Mouse (Mus musculus): ENCODE results near the gene Il4ra.

The Il4ra gene

GRCm38 (mm10) chr7:125573849-125574248 is 21.9 kb downstream of the Il4ra start:
- DNase-seq: no peak

GRCm38 (mm10) chr7:125574832-125575231 is 22.9 kb downstream of the Il4ra start:
- DNase-seq: no peak

DNA sequence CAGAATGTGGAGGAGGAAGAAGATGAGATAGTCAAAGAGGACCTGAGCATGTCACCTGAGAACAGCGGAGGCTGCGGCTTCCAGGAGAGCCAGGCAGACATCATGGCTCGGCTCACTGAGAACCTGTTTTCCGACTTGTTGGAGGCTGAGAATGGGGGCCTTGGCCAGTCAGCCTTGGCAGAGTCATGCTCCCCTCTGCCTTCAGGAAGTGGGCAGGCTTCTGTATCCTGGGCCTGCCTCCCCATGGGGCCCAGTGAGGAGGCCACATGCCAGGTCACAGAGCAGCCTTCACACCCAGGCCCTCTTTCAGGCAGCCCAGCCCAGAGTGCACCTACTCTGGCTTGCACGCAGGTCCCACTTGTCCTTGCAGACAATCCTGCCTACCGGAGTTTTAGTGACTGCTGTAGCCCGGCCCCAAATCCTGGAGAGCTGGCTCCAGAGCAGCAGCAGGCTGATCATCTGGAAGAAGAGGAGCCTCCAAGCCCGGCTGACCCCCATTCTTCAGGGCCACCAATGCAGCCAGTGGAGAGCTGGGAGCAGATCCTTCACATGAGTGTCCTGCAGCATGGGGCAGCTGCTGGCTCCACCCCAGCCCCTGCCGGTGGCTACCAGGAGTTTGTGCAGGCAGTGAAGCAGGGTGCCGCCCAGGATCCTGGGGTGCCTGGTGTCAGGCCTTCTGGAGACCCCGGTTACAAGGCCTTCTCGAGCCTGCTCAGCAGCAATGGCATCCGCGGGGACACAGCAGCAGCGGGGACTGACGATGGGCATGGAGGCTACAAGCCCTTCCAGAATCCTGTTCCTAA is 24.0 kb downstream of the Il4ra start:
- no peak for DNase-seq

DNA sequence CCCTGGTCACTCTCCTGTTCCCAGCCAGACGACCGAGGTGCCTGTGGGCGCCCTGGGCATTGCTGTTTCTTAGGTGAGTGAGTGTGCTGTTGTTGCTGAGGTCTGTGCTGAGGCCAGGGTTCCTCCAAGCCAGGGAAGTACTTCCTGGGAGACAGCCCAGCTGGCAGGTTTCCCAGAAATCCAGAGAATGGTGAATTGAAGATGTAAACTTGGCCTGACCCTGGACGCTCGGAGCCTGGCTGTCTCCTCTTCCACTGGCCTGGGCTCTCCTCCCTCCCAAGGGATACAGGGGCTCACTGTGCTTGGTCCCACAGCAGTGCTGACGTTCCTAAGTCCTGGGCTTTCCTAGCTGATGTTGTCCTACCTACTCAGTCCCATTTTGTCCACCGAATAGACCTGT is 25.1 kb downstream of the Il4ra start:
- no peak for DNase-seq

- DNase-seq: no peak
These were observed 25.7 kb downstream of the Il4ra start for GRCm38 (mm10) chr7:125577486-125578088.

GRCm38 (mm10) chr7:125578106-125578505 is 26.2 kb downstream of the Il4ra start:
- DNase-seq: no peak

DNA sequence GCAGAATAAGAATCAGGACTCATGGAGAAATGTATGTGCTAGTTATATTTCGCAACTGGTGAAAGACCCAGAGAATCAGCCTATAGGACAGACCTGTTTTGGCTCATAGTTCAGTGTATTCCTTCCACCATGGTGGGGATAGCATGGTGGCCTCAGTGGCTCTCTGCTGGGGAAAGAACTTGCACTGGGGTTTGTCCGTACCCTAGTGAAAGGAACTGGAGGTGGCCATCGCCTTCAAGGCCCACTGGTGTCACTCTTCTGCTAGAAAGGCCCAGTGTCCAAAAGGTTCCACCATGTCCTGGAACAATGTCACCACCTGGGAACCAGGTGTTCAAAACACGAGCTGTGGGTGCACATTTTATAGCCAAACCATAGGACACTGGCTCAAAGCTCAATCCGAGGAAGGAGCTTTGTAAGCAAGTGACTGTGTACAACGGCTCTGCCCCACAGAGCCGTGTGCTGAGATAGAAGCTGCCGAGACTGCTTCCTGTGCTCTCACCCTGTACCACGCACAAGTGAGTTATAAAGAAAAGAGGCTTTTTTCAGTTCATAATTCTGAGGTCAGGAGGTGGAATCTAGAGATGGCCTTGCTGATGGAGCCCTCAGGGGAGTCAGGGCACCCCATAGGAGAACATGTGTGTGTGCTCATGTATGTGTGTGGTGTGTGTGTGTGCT is 27.8 kb downstream of the Il4ra start:
- no peak for DNase-seq

DNA sequence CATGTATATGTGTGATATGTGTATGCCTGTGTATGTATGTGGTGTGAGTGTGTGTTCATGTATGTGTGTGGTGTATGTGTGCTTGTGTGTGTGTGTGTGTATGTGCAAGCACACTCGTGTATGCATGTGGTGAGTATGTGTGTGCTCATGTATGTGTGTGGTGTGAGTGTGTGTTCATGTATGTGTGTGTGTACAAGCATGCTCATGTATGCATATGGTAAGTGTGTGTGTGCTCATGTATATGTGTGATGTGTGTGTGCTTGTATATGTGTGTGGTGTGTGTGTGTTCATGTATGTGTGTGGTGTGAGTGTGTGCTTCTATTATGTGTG is 28.3 kb downstream of the Il4ra start:
- DNase-seq: no peak

DNA sequence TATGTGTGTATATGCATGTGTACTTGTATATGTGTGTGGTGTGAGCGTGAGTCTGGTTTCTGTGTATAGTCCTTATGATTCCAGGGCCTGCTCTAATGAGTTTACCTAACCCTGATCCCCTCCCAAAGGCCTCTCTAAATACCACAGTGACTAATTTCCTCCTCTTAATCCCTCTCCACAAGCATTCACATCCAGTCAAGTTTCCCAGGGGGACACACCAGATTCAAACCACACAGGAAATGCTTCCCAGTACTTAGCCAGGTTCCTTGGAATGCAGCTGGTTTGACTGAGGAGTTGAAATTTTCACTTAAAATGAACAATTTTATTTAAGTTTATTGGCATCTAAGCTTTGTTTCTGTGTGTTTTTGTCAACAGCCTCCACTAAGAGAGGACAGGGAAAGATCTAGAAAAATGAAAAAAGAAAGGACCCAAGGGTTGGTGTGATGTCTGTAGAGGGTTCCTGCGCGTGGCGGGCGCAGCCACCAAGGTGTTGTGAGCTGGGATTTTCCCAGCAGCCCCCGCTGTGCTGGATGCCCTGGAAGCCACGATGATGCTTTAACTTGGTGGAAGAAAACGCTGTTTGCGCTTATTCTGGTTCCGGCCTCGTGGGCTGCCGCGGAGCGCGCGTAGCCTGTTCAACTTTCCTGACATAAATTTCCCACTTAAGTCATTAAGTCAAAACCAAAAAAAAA is 28.9 kb downstream of the Il4ra start:
- DNase-seq: no peak

- peak; percentile 80 to 90 for DNase-seq
These were observed 29.4 kb downstream of the Il4ra start for GRCm38 (mm10) chr7:125581317-125581672.

GRCm38 (mm10) chr7:125583325-125584004 is 31.5 kb downstream of the Il4ra start:
- DNase-seq: peak in 1 of 2 experiments; percentile 11

- peak in 1 of 2 experiments; percentile 16 for DNase-seq
These were observed 32.1 kb downstream of the Il4ra start for GRCm38 (mm10) chr7:125584005-125584369.

GRCm38 (mm10) chr7:125586355-125586754 is 34.4 kb downstream of the Il4ra start:
- DNase-seq: no peak

- DNase-seq: peak; percentile 61 to 66
These were observed 36.8 kb downstream of the Il4ra start for GRCm38 (mm10) chr7:125588721-125589120.

DNA sequence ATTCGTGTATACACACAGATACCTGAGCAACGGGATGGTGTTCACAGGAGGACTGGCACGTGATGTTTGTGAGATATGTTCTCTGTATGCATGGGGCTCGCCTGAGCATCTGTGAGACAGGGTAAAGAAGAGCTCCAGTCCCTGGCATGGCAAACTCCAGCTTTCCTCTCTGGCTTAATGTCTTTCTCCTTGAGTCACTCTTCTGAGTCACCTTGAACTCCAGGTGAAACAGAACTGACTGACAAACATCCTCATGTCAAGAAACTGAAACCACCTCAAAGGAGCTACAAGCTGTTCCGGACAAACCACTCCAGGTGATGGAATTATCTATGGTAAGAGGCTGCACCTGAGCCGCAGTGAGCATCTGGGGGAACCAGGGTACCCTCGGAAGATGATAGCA is 38.0 kb downstream of the Il4ra start:
- DNase-seq: no peak

DNA sequence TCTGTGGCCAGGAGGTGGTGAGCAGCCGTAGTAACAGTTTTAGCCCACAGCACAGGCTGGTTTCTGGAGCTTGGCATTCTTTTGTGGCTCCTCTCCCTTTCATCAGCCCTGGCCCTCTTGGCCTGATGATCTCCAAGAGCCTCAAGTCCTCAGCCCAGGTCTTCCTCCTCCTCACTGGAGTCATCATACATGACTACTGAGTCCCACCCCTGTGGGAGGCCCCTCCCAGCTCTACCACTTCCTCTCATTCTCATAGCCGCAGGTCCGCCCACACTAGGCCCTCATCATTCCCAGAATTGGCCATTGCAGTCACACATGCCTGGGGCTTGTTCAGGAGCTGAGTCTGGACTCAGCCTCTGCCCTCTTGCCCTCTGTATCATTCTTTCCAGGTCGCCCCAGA is 41.9 kb downstream of the Il4ra start:
- DNase-seq: peak; percentile 61 to 65

- no peak for DNase-seq
These were observed 44.5 kb downstream of the Il4ra start for GRCm38 (mm10) chr7:125596406-125596805.

DNA sequence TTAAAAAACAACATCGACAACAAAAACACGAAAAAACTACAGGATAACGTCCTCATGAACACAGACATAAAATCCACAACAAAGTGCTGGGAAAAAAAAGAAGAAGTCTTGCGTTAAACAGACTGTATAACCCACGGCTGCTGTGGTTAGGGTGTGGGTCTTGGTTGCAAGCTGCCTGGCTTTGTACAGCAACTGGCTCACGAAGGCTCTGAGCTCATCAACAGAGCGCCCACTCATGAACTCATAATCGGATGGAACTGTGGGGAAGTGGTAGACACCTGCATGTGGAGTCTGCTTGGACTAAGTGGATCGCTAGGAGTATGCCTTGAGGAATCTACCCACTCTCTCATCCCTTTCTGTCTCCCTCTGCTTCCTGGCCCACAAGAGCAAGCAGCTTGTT is 45.2 kb downstream of the Il4ra start:
- DNase-seq: peak in 1 of 2 experiments; percentile 38

DNA sequence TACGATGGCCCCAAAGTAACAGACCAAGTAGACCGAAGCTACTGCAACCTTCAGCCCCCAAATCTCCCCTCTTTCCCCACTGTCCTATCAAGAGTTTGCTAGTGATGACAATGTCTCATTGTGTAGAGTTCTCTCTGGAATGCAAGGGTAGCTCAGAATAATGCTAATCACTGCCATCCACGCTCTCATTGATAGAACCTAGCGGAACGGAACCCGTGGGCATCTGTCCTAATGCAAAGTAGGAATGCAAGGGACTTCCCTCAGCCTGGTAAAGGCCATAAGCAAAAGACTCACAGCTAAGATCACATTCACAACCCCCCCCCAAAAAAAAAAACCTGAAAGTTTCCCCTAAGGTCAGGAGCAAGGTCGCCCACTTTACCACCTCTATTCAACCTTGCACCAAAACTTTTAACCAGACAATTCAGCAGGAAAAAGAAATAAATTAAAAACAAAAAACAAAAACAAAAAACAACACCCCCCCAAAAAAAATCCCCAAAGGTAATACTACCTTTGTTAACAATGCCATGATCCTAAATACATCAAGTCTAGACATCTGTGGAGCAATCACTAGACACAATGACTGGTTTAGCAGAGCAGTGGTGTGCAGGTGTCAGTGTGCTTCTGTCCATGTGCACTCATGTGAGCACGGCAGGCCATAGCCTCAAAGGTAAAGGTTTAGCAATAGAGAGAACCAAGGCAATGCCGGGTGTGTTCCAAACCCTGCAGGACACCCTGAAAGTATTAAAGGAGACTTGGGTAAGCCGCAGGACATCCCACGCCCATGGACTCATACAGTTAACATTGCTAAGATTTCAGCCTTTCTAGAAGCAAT is 45.8 kb downstream of the Il4ra start:
- no peak for DNase-seq

DNA sequence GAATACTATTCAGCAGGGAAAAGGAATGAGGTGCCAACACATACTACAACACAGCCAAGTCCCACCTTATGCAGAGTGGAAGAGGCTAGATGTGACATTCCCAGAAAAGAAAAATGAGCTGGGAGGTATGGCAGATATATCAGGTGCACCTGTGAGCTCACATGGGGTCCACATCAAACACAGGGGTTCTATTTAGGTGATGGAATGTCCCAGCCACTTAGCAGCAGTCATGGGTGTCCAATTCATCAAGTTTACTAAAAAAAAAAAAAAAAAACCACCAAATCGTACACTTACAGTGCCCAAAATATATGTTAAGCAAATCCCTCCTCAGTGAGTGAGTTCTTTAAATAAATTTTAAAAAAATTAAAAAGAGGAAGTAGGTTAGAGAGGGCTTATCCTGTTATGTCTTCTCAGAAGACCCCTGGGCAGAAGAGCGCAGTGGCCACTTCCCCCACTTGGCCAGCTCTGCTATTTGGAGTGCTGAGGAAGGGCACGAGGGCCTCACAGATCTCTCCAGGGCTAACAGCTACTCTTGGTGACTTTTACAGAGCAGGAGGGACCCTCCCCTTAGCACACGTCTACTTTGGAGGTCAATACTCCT is 47.6 kb downstream of the Il4ra start:
- no peak for DNase-seq

DNA sequence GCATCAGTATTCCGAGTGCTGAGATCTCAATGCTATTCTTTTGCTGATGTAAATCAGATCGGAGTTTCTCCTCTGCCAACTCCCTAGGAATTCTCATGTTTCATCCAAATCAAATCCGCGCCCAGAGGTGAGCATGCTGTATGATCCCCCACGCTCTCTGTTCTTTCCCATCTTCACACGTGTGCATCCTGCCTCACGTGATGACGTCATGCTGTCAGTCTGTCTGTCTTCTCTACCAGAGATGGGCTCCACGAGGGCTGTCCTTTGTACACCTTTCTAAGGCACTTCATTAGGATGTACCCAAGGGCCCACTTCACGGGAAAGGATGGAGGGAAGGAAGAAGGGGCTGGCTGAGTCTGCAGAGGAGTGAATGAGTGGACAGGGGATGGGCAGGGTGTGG is 48.2 kb downstream of the Il4ra start:
- DNase-seq: no peak

Measured in spleen, adult 18-20 months (tissue).